Mouse (Mus musculus) small intestine, adult 2 months (tissue): ENCODE measurements around the gene 5730522E02Rik.

ENCODE experiments used
- CTCF ChIP-seq: fragments of 200-500 bp; IDR thresholded peaks from 2 replicates; pipeline ENCODE4 v1.5.1; 2012; ENCODE audit warnings: low read depth, mild to moderate bottlenecking, control low read depth, inconsistent platforms, low read length, moderate library complexity, mixed read lengths; ENCODE audit not compliant: insufficient replicate concordance, insufficient read length; ENCODE audit errors: extremely low read depth
- POLR2A ChIP-seq: fragments of 200-500 bp; IDR thresholded peaks from 2 replicates; pipeline ENCODE4 v1.6.1; 2012; ENCODE audit warnings: low read depth, mild to moderate bottlenecking, control low read depth, inconsistent platforms, low read length, moderate library complexity

- TF ChIP-seq POLR2A, result no peak
- no peak for TF ChIP-seq CTCF
Measured at GRCm38 (mm10) chr11:25710559-25710958, 500.0 kb downstream of the 5730522E02Rik start.
